Mouse (Mus musculus): Measurements from ENCODE around the gene Wbp1. TPM values are rescaled to one million over a fixed set of nuclear protein-coding genes. Genes with fewer than 3 reads are reported as not detected.

The Wbp1 gene
- total RNA-seq, 2 experiments from 2014 or later = 35.4 to 35.8 TPM

GRCm38 (mm10) chr6:83142886-83143285 is 21.5 kb upstream of the Wbp1 start:
- intact Hi-C loops (cut with DNase I) = no loop called here
- no peak for DNase-seq

- no peak for DNase-seq
- intact Hi-C loops (cut with DNase I) = no loop called here
Measured at GRCm38 (mm10) chr6:83142211-83142731, 20.9 kb upstream of the Wbp1 start.

GRCm38 (mm10) chr6:83141636-83142035 is 20.3 kb upstream of the Wbp1 start:
- intact Hi-C loops (cut with DNase I) = no loop called here

GRCm38 (mm10) chr6:83140044-83140443 is 18.7 kb upstream of the Wbp1 start:
- no peak for DNase-seq
- intact Hi-C loops (cut with DNase I) = no loop called here

More at GRCm38 (mm10) chr6:83141636-83142035, 20.3 kb upstream of the Wbp1 start:
- no peak for DNase-seq

- no peak for DNase-seq
- intact Hi-C loops (cut with DNase I) = no loop called here
Measured at GRCm38 (mm10) chr6:83138056-83138455, 16.7 kb upstream of the Wbp1 start.

- intact Hi-C loops (cut with DNase I) = no loop called here
- peak; percentile 86 to 91 for DNase-seq
Measured at GRCm38 (mm10) chr6:83137576-83137950, 16.2 kb upstream of the Wbp1 start.

GRCm38 (mm10) chr6:83136881-83137575 is 15.7 kb upstream of the Wbp1 start:
- intact Hi-C loops (cut with DNase I) = no loop called here
- peak; percentile 76 for DNase-seq

GRCm38 (mm10) chr6:83136291-83136880 is 15.0 kb upstream of the Wbp1 start:
- no peak for DNase-seq
- intact Hi-C loops (cut with DNase I) = no loop called here

GRCm38 (mm10) chr6:83135571-83136161 is 14.3 kb upstream of the Wbp1 start:
- intact Hi-C loops (cut with DNase I) = no loop called here
- DNase-seq = peak; percentile 42 to 56

- no peak for DNase-seq
- intact Hi-C loops (cut with DNase I) = no loop called here
Measured at GRCm38 (mm10) chr6:83134951-83135513, 13.7 kb upstream of the Wbp1 start, which contains the start of gene Rtkn. Gene Rtkn, plus strand, starts transcription at chr6:83135463.

- intact Hi-C loops (cut with DNase I) = no loop called here
- no peak for DNase-seq
Measured at GRCm38 (mm10) chr6:83134226-83134625, 12.9 kb upstream of the Wbp1 start.

GRCm38 (mm10) chr6:83132176-83132919 is 11.0 kb upstream of the Wbp1 start:
- no peak for DNase-seq
- intact Hi-C loops (cut with DNase I) = no loop called here

GRCm38 (mm10) chr6:83131469-83132034 is 10.2 kb upstream of the Wbp1 start:
- intact Hi-C loops (cut with DNase I) = no loop called here

GRCm38 (mm10) chr6:83127419-83127818 is 6.1 kb upstream of the Wbp1 start:
- intact Hi-C loops (cut with DNase I) = no loop called here
- no peak for DNase-seq

More at GRCm38 (mm10) chr6:83131469-83132034, 10.2 kb upstream of the Wbp1 start:
- no peak for DNase-seq

GRCm38 (mm10) chr6:83125331-83125730 is 4.0 kb upstream of the Wbp1 start, which contains the start of gene Ino80b:
Gene Ino80b, minus strand, starts transcription at chr6:83125431.
- intact Hi-C loops (cut with DNase I) = no loop called here
- no peak for DNase-seq

- peak; percentile 88 for DNase-seq
- intact Hi-C loops (cut with DNase I) = no loop called here
Measured at GRCm38 (mm10) chr6:83124851-83125312, 3.5 kb upstream of the Wbp1 start.

GRCm38 (mm10) chr6:83122961-83123360 is 1.6 kb upstream of the Wbp1 start:
- intact Hi-C loops (cut with DNase I) = no loop called here
- no peak for DNase-seq

GRCm38 (mm10) chr6:83121863-83122710 is 728 bp upstream of the Wbp1 start:
- DNase-seq = no peak
- intact Hi-C loops (cut with DNase I) = no loop called here

GRCm38 (mm10) chr6:83119734-83120051 is 1.7 kb downstream of the Wbp1 start:
- no peak for DNase-seq
- intact Hi-C loops (cut with DNase I) = no loop called here

All from gastrocnemius, postnatal 36 days (tissue).